12 mouse cellular contexts compared by ENCODE assay signal in the genomic region with DNA sequence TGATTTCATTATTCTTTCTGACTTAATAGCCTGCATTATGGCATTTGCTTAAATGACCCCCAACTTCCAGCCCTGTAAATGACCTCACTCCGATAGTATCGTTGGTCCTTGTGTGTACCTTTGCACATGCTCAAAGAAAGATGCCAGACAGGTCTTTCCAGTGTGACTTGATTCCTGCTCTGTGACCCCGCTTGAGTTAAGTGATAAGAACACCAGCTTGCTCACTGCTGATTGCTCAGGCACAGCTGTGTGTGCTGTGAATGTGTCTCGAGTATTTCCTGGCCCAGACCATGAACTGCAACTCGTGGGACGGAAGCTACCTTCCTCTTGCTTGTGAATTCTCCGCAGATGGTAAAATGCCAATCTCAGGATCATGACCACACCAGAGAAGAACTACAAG. TPM values are rescaled to one million over a fixed set of nuclear protein-coding genes. Genes with fewer than 3 reads are reported as not detected.
DNase-seq lines count a peak whose midpoint lies in the region; ATAC-seq and TF ChIP-seq lines count a peak whose summit lies in the region.
"Had no signal": no experiment of that assay in that cellular context is flagged by ENCODE, and none has a peak within 500 bp of the region (broad histone marks: within the 10 kb centered on the region; RNA-seq: fewer than 3 reads in every experiment).

No protein-coding gene starts in this region.

- WGBS in kidney, embryonic 14.5 days, result 61% methylated on average over 7 of the region's 7 CpGs
- 11% methylated on average over 7 of the region's 7 CpGs for WGBS in liver, embryonic 14.5 days (ENCODE audit: insufficient replicate concordance)
- WGBS in stomach, embryonic 14.5 days, result 65% methylated on average over 7 of the region's 7 CpGs

- TF ChIP-seq EP300 in liver, embryonic 14.5 days (IDR thresholded peaks at IDR 0.05; ENCODE audit: low read depth), result peak; percentile 35

- peaks cover 35% of the 10 kb centered on the region for H3K4me1 ChIP-seq in kidney, embryonic 14.5 days (ENCODE audit: control insufficient read depth, insufficient read depth, low read length)
- peaks cover 48 to 61% of the 10 kb centered on the region in 2 experiments for H3K4me1 ChIP-seq in liver, embryonic 14.5 days (replicated peaks; ENCODE audit: control insufficient read depth in 2 of 2, insufficient read depth in 2 of 2, low read length in 1 of 2)
- H3K4me1 ChIP-seq in stomach, embryonic 14.5 days (ENCODE audit: control insufficient read depth, insufficient read depth, low read length), result peaks cover 22% of the 10 kb centered on the region

- H3K4me2 ChIP-seq in kidney, embryonic 14.5 days (replicated peaks; ENCODE audit: low read depth, low read length), result no peak overlapping the region
- H3K4me2 ChIP-seq in liver, embryonic 14.5 days (ENCODE audit: low read depth), result peak overlapping the region; percentile 67
- no peak overlapping the region for H3K4me2 ChIP-seq in stomach, embryonic 14.5 days (replicated peaks; ENCODE audit: low read depth, low read length)
- H3K4me2 ChIP-seq: hindbrain, embryonic 14.5 days; limb, embryonic 13.5 days had no signal

- H3K9ac ChIP-seq in kidney, embryonic 14.5 days (ENCODE audit: low read depth, low read length), result no peak overlapping the region
- peak overlapping the region; percentile 10 for H3K9ac ChIP-seq in liver, embryonic 14.5 days (replicated peaks)
- H3K9ac ChIP-seq in stomach, embryonic 14.5 days (replicated peaks; ENCODE audit: low read depth, low read length), result no peak overlapping the region
- H3K9ac ChIP-seq: hindbrain, embryonic 14.5 days; limb, embryonic 13.5 days had no signal

- no peak for DNase-seq in kidney, adult 8-10 months
- DNase-seq in liver, embryonic 14.5 days (ENCODE audit: low read depth in 3 of 3, low spot score in 3 of 3), result peak; percentile 61 to 64 (median 62)
- DNase-seq in right cerebral cortex, adult 18-20 months, result no peak
- DNase-seq in MN1 (ENCODE audit: low spot score), result no peak
- DNase-seq in adrenal gland, postnatal 25 days, result no peak
- DNase-seq: adrenal gland, adult 2 months; cerebellum, adult 2 months had no signal

- no peaks in the 10 kb centered on the region for H3K9me3 ChIP-seq in kidney, embryonic 14.5 days (ENCODE audit: control insufficient read depth, low read length)
- H3K9me3 ChIP-seq in liver, embryonic 14.5 days (ENCODE audit: control insufficient read depth, low read length), result no peaks in the 10 kb centered on the region
- H3K9me3 ChIP-seq in stomach, embryonic 14.5 days (ENCODE audit: control insufficient read depth, low read depth, low read length), result no peaks in the 10 kb centered on the region
- H3K9me3 ChIP-seq: limb, embryonic 13.5 days had no signal

- ATAC-seq in kidney, embryonic 14.5 days (ENCODE audit: low FRiP score, low TSS enrichment), result no peak
- ATAC-seq in erythroid progenitor cell, adult 5-6 weeks (replicated peaks; ENCODE audit: low FRiP score, poor library complexity, severe bottlenecking), result 0 out of 2 replicates have a peak, but pooled peaks have one; percentile 8
- ATAC-seq in liver, embryonic 14.5 days (ENCODE audit: insufficient read depth), result peak; percentile 70
- ATAC-seq in stomach, embryonic 14.5 days (ENCODE audit: insufficient number of reproducible peaks, insufficient read depth, low FRiP score, low read depth), result peak; percentile 74

- no peak for TF ChIP-seq CTCF in liver, embryonic 14.5 days (IDR thresholded peaks at IDR 0.05; ENCODE audit: low read depth)

- no peaks in the 10 kb centered on the region for H3K27me3 ChIP-seq in kidney, embryonic 14.5 days (ENCODE audit: control insufficient read depth, insufficient read depth, low read length)
- no peaks in the 10 kb centered on the region for H3K27me3 ChIP-seq in liver, embryonic 14.5 days (ENCODE audit: control insufficient read depth, insufficient read depth, low read length)
- no peaks in the 10 kb centered on the region for H3K27me3 ChIP-seq in stomach, embryonic 14.5 days (ENCODE audit: control insufficient read depth, insufficient read depth, low read length)
- H3K27me3 ChIP-seq: limb, embryonic 13.5 days had no signal

- peak overlapping the region; percentile 81 for H3K27ac ChIP-seq in kidney, embryonic 14.5 days (ENCODE audit: low read depth, low read length)
- peak overlapping the region; percentile 86 for H3K27ac ChIP-seq in liver, embryonic 14.5 days
- H3K27ac ChIP-seq in stomach, embryonic 14.5 days (ENCODE audit: low read length), result peak overlapping the region; percentile 85
- H3K27ac ChIP-seq: hindbrain, embryonic 14.5 days; limb, embryonic 13.5 days had no signal

- no peak overlapping the region for H3K4me3 ChIP-seq in kidney, embryonic 14.5 days (ENCODE audit: low read length)
- peak overlapping the region in 1 of 2 experiments; percentile 5; a peak in 1 of 4 replicates for H3K4me3 ChIP-seq in liver, embryonic 14.5 days (ENCODE audit: insufficient read depth in 1 of 2, low read depth in 2 of 2, low read length in 2 of 2)
- H3K4me3 ChIP-seq in stomach, embryonic 14.5 days (ENCODE audit: low read depth, low read length), result no peak overlapping the region
- H3K4me3 ChIP-seq: limb, embryonic 13.5 days had no signal

- peaks cover 22% of the 10 kb centered on the region for H3K36me3 ChIP-seq in kidney, embryonic 14.5 days (ENCODE audit: control insufficient read depth, insufficient read depth, low read length)
- peaks cover 22% of the 10 kb centered on the region for H3K36me3 ChIP-seq in liver, embryonic 14.5 days (replicated peaks; ENCODE audit: control insufficient read depth, insufficient read depth, low read depth)
- H3K36me3 ChIP-seq in stomach, embryonic 14.5 days (ENCODE audit: control insufficient read depth, insufficient read depth, low read length), result peaks cover 19% of the 10 kb centered on the region

RNA-seq across cellular contexts. Expression of a gene that starts 2.6 kb away (rescaled TPM):
- 32.5 and 44.1 TPM in 2 replicates for polyA plus RNA-seq in kidney, embryonic 14.5 days (2014; fragmentation: Nextera tagmentation; extraction: Ambion mirVana)
- total RNA-seq in erythroid progenitor cell, adult 5-6 weeks (2015; ENCODE audit: low replicate concordance), result 72.4 and 84.3 TPM in 2 replicates
- total RNA-seq in erythroid progenitor cell, adult 5-6 weeks (2017; ENCODE audit: low replicate concordance), result 96.1 and 116 TPM in 2 replicates
- 16.9 and 28.6 TPM in 2 replicates for polyA plus RNA-seq in liver, embryonic 14.5 days (2012; rRNA removed)
- polyA plus RNA-seq in liver, embryonic 14.5 days (2014; fragmentation: Nextera tagmentation; extraction: Ambion mirVana), result 64.1 and 71.0 TPM in 2 replicates
- 31.4 and 32.6 TPM in 2 replicates for polyA plus RNA-seq in stomach, embryonic 14.5 days (2014; fragmentation: Nextera tagmentation; extraction: Ambion mirVana)
- total RNA-seq in adrenal gland, postnatal 25 days (2021), result 1.7 and 4.3 TPM in 2 replicates

RNA-seq across cellular contexts. Expression of a gene that starts 22.6 kb away (rescaled TPM):
- polyA plus RNA-seq in kidney, embryonic 14.5 days (2014; fragmentation: Nextera tagmentation; extraction: Ambion mirVana), result 27.7 and 36.7 TPM in 2 replicates
- 4.3 and 18.4 TPM in 2 replicates for total RNA-seq in erythroid progenitor cell, adult 5-6 weeks (2015; ENCODE audit: low replicate concordance)
- 0.51 and 1.4 TPM in 2 replicates for total RNA-seq in erythroid progenitor cell, adult 5-6 weeks (2017; ENCODE audit: low replicate concordance)
- 1.9 and 2.3 TPM in 2 replicates for polyA plus RNA-seq in liver, embryonic 14.5 days (2012; rRNA removed)
- 3.0 and 3.2 TPM in 2 replicates for polyA plus RNA-seq in liver, embryonic 14.5 days (2014; fragmentation: Nextera tagmentation; extraction: Ambion mirVana)
- polyA plus RNA-seq in stomach, embryonic 14.5 days (2014; fragmentation: Nextera tagmentation; extraction: Ambion mirVana), result 54.0 and 56.8 TPM in 2 replicates
- 21.8 and 27.7 TPM in 2 replicates for total RNA-seq in adrenal gland, postnatal 25 days (2021)

RNA-seq across cellular contexts. Expression of a gene that starts 41.6 kb away (rescaled TPM):
- 6.5 and 6.7 TPM in 2 replicates for polyA plus RNA-seq in kidney, embryonic 14.5 days (2014; fragmentation: Nextera tagmentation; extraction: Ambion mirVana)
- 15.1 and 36.0 TPM in 2 replicates for total RNA-seq in erythroid progenitor cell, adult 5-6 weeks (2015; ENCODE audit: low replicate concordance)
- total RNA-seq in erythroid progenitor cell, adult 5-6 weeks (2017; ENCODE audit: low replicate concordance), result 8.2 and 8.9 TPM in 2 replicates
- 2.0 and 2.1 TPM in 2 replicates for polyA plus RNA-seq in liver, embryonic 14.5 days (2012; rRNA removed)
- 1.1 and 1.4 TPM in 2 replicates for polyA plus RNA-seq in liver, embryonic 14.5 days (2014; fragmentation: Nextera tagmentation; extraction: Ambion mirVana)
- polyA plus RNA-seq in stomach, embryonic 14.5 days (2014; fragmentation: Nextera tagmentation; extraction: Ambion mirVana), result 6.8 and 7.1 TPM in 2 replicates
- total RNA-seq in adrenal gland, postnatal 25 days (2021), result 18.0 and 26.4 TPM in 2 replicates

Comparison
In these comparisons a context has a peak if more than half of its experiments do, and no peak if none do; other contexts are left out.
1. DNase-seq: peak in liver, embryonic 14.5 days (3 of 3); none in kidney, adult 8-10 months (0 of 2), right cerebral cortex, adult 18-20 months (single experiment), MN1 (single experiment) and adrenal gland, postnatal 25 days (single experiment).
2. Peak in every context shown above with its lines, with median percentiles within 50 percentile points of each other: H3K27ac ChIP-seq.